Mouse (Mus musculus) myocyte (in vitro differentiated cells): ENCODE results near the gene Bsnd.

Experiments
- CEBPB ChIP-seq: IDR thresholded peaks from 2 replicates; pipeline ENCODE4 v1.6.1; 2011; ENCODE audit warnings: mild to moderate bottlenecking, moderate library complexity; ENCODE audit not compliant: poor library complexity, insufficient read depth, severe bottlenecking
- E2F4 ChIP-seq: IDR thresholded peaks from one replicate; pipeline ENCODE4 v1.6.1; 2011; ENCODE audit warnings: mild to moderate bottlenecking, control low read depth, moderate library complexity; ENCODE audit not compliant: insufficient read depth
- MAX ChIP-seq: IDR thresholded peaks from one replicate; pipeline ENCODE4 v1.6.1; 2011; ENCODE audit warnings: low read depth, mild to moderate bottlenecking, control low read depth
- MYOD1 ChIP-seq, 3 experiments: IDR thresholded peaks; one replicate each; pipeline ENCODE4 v1.6.1; 2011; ENCODE audit warnings: control low read depth in 2 of 3, low read depth in 2 of 3, mild to moderate bottlenecking in 2 of 3, moderate library complexity in 1 of 3; ENCODE audit not compliant: insufficient read length in 2 of 3, control insufficient read depth in 1 of 3
- MYOG ChIP-seq, 3 experiments: IDR thresholded peaks; one replicate each; pipeline ENCODE4 v1.6.1; 2011; ENCODE audit warnings: control low read depth in 2 of 3, low read depth in 2 of 3, mild to moderate bottlenecking in 2 of 3; ENCODE audit not compliant: insufficient read length in 2 of 3, control insufficient read depth in 1 of 3, insufficient read depth in 1 of 3
- POLR2A ChIP-seq: IDR thresholded peaks from one replicate; pipeline ENCODE4 v1.6.1; 2011; ENCODE audit warnings: low read depth, mild to moderate bottlenecking, control low read depth, moderate library complexity; ENCODE audit not compliant: insufficient read length
- POLR2AphosphoS2 ChIP-seq: IDR thresholded peaks from one replicate; pipeline ENCODE4 v1.6.1; 2011; ENCODE audit warnings: low read depth, control low read depth; ENCODE audit not compliant: insufficient read length
- REST ChIP-seq: IDR thresholded peaks from one replicate; pipeline ENCODE4 v1.6.1; 2011; ENCODE audit warnings: mild to moderate bottlenecking, control low read depth, moderate library complexity; ENCODE audit not compliant: insufficient read depth, insufficient read length
- SRF ChIP-seq: IDR thresholded peaks from one replicate; pipeline ENCODE4 v1.6.1; 2011; ENCODE audit warnings: low read depth; ENCODE audit not compliant: control insufficient read depth, insufficient read length
- TCF12 ChIP-seq: IDR thresholded peaks from one replicate; pipeline ENCODE4 v1.6.1; 2011; ENCODE audit warnings: mild to moderate bottlenecking, control low read depth; ENCODE audit not compliant: poor library complexity, insufficient read depth, severe bottlenecking
- TCF3 ChIP-seq: IDR thresholded peaks from one replicate; pipeline ENCODE4 v1.6.1; 2011; ENCODE audit warnings: low read depth, control low read depth; ENCODE audit not compliant: insufficient read length
- USF1 ChIP-seq: IDR thresholded peaks from one replicate; pipeline ENCODE4 v1.6.1; 2011; ENCODE audit warnings: low read depth, mild to moderate bottlenecking, control low read depth, moderate library complexity

DNA sequence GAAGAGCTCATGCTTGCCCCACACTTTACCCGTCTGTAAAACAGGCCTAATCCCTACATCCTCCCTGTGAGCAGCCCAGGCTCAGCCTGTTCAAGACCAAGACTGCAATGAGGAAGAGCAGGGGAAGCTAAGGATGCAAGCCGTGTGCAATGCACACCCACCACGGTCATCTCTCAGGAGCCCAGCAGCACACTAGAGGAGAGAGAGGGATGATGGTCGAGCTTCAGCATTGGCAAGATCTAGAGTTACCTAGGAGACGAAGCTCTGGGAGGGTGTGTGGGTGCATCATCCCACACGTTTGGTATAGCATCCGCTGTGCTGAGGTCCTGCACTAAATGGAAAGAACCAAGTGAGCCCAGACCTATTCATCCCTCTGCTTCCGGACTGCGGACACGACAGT lies 8.0 kb upstream of the Bsnd start:
- no peak for TF ChIP-seq POLR2A
- TF ChIP-seq TCF12: no peak
- TF ChIP-seq POLR2AphosphoS2: no peak
- TF ChIP-seq TCF3: no peak
- TF ChIP-seq USF1: no peak
- TF ChIP-seq MYOG (IDR thresholded peaks at IDR 0.05; ENCODE audit: control insufficient read depth in 1 of 3, insufficient read depth in 1 of 3, insufficient read length in 2 of 3, low read depth in 2 of 3): no peak
- TF ChIP-seq MAX: no peak
- no peak for TF ChIP-seq E2F4
- no peak for TF ChIP-seq REST
- TF ChIP-seq CEBPB: no peak
- TF ChIP-seq MYOD1 (IDR thresholded peaks at IDR 0.05; ENCODE audit: control insufficient read depth in 1 of 3, insufficient read length in 2 of 3, low read depth in 2 of 3): no peak
- TF ChIP-seq SRF: no peak
